Mouse (Mus musculus) embryonic facial prominence, embryonic 11.5 days (tissue): ENCODE measurements at regions not wholly inside any gene's neighbourhood (a gene's known extent, or its start where the extent isn't known, plus 50 kb on each side); places are given as distances from the start of the nearest gene placed in this dataset.

Experiments used
- ATAC-seq: fragments of 200-750 bp; cut with Nextera tagmentation; replicated peaks from 2 replicates; pipeline ENCODE4 v1.8.0; 2017; ENCODE audit warnings: low read depth; ENCODE audit not compliant: insufficient number of reproducible peaks, low FRiP score, low TSS enrichment
- DNase-seq: peaks from one replicate; pipeline ENCODE4 v3.0.0-alpha.2; 2015; ENCODE audit warnings: low spot score
- H3K27ac ChIP-seq: fragments of 300-500 bp; sonication (generic); replicated peaks from 2 replicates; pipeline ENCODE4 v1.5.1; 2014; ENCODE audit warnings: mild to moderate bottlenecking, low read depth, low read length, control low read depth
- H3K27me3 ChIP-seq: fragments of 300-500 bp; sonication (generic); 2 replicates; pipeline ENCODE4 v1.6.1; 2014; ENCODE audit warnings: mild to moderate bottlenecking, low read length, moderate library complexity, mixed read lengths; ENCODE audit not compliant: control insufficient read depth, insufficient read depth
- H3K36me3 ChIP-seq: fragments of 300-500 bp; sonication (generic); replicated peaks from 2 replicates; pipeline ENCODE4 v1.6.1; 2014; ENCODE audit warnings: low read depth, mild to moderate bottlenecking, low read length, moderate library complexity, mixed read lengths; ENCODE audit not compliant: control insufficient read depth, insufficient read depth
- H3K4me1 ChIP-seq: fragments of 300-500 bp; sonication (generic); 2 replicates; pipeline ENCODE4 v1.6.1; 2014; ENCODE audit warnings: low read length, mixed read lengths; ENCODE audit not compliant: control insufficient read depth, insufficient read depth
- H3K4me2 ChIP-seq: fragments of 300-500 bp; sonication (generic); 2 replicates; pipeline ENCODE4 v1.6.1; 2014; ENCODE audit warnings: low read depth, mild to moderate bottlenecking, control low read depth, low read length, moderate library complexity
- H3K4me3 ChIP-seq: fragments of 300-500 bp; sonication (generic); 2 replicates; pipeline ENCODE4 v1.5.1; 2014; ENCODE audit warnings: low read depth, low read length, control low read depth
- H3K9ac ChIP-seq: fragments of 300-500 bp; sonication (generic); replicated peaks from 2 replicates; pipeline ENCODE4 v1.6.1; 2014; ENCODE audit warnings: mild to moderate bottlenecking, control low read depth, low read length
- H3K9me3 ChIP-seq: fragments of 300-500 bp; sonication (generic); replicated peaks from 2 replicates; pipeline ENCODE4 v1.6.1; 2016; ENCODE audit warnings: mild to moderate bottlenecking, low read length, inconsistent platforms, mixed read lengths; ENCODE audit not compliant: control insufficient read depth
- WGBS: fragments of 180-500 bp; shearing (Covaris S2); extraction: QIAGEN DNeasy Blood & Tissue Kit; methylation state at CpG from one replicate; pipeline ENCODE4 v1.1.7; 2014; 5-methylcytosine and 5-hydroxymethylcytosine counted together

DNA sequence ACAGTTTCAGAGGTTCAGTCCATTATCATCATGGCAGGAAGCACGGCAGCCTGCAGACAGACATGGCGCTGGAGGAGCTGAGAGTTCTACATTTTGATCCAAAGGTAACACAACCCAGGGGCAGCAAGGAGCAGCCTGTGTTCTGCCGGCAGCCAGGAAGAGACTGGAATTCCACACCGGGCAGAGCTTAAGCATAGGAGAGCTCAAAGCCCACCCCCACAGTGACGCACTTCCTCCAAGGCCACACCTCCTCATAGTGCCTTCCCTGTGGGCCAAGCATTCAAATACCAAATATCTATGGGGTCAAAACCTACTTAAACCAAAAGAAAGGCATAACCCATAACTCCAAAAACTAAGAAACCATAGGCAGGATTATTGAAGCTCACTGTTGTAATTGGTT lies 149.4 kb upstream of the Ajap1 start:
- no peak overlapping the region for H3K4me2 ChIP-seq
- no peak overlapping the region for H3K9ac ChIP-seq
- H3K27ac ChIP-seq: no peak overlapping the region
- no peak overlapping the region for H3K4me3 ChIP-seq
- no peaks in the 10 kb centered on the region for H3K36me3 ChIP-seq
- no peaks in the 10 kb centered on the region for H3K27me3 ChIP-seq
- no peak for DNase-seq
- no peaks in the 10 kb centered on the region for H3K9me3 ChIP-seq
- 94% methylated on average over 5 of the region's 5 CpGs for WGBS
- H3K4me1 ChIP-seq: no peaks in the 10 kb centered on the region
- no peak for ATAC-seq

DNA sequence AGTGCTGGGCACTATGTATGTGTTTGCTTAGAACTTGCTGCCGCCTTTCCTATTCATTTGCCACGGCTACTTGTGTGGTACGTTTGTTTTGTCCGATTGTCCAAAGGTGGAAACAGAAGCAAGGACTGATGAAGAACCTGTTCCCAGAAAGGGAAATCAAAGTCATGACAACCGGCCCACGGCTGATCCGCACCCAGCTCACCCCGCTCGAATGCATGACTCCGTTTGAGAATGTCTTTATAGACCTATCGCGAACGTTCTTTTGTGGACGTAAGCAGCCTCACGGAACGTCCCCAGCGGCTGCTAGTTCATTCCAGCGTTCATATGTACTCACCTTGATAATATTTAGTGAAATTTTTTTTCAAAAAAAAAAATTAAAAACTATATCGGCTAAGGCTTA lies 149.9 kb upstream of the Ajap1 start:
- no peak overlapping the region for H3K9ac ChIP-seq
- no peaks in the 10 kb centered on the region for H3K9me3 ChIP-seq
- ATAC-seq (no peak), DNase-seq (no peak)
- 87% methylated on average over 19 of the region's 19 CpGs for WGBS
- no peaks in the 10 kb centered on the region for H3K4me1 ChIP-seq
- no peak overlapping the region for H3K4me2 ChIP-seq
- no peaks in the 10 kb centered on the region for H3K36me3 ChIP-seq
- no peaks in the 10 kb centered on the region for H3K27me3 ChIP-seq
- no peak overlapping the region for H3K27ac ChIP-seq
- no peak overlapping the region for H3K4me3 ChIP-seq

DNA sequence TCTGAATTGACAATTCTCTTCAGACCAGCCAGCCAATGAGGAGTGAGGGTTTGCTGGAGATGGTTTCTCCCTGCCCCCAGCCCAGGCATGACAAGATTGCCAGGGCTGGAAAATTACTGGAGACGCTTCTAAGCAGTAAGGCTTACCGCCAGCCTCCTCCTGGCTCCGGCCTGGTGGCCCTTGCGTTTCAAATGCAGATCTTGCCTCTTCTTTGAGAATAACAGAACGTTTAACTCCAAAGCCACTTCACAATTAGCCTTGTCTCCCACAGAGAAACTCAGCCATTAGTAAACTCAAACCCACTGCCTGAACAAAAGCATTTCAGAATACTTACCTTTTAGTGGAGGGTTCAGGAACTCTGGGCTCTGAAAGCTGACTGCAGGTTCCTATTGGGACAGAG lies 150.6 kb upstream of the Ajap1 start:
- Histone ChIP-seq H3K9me3 (no peaks in the 10 kb centered on the region), H3K4me2 (no peak overlapping the region), H3K27me3 (no peaks in the 10 kb centered on the region), H3K4me1 (no peaks in the 10 kb centered on the region), H3K36me3 (no peaks in the 10 kb centered on the region), H3K27ac (no peak overlapping the region), H3K4me3 (no peak overlapping the region), H3K9ac (no peak overlapping the region)
- 11% methylated on average over 5 of the region's 5 CpGs for WGBS
- ATAC-seq: no peak
- peak; percentile 16 for DNase-seq

DNA sequence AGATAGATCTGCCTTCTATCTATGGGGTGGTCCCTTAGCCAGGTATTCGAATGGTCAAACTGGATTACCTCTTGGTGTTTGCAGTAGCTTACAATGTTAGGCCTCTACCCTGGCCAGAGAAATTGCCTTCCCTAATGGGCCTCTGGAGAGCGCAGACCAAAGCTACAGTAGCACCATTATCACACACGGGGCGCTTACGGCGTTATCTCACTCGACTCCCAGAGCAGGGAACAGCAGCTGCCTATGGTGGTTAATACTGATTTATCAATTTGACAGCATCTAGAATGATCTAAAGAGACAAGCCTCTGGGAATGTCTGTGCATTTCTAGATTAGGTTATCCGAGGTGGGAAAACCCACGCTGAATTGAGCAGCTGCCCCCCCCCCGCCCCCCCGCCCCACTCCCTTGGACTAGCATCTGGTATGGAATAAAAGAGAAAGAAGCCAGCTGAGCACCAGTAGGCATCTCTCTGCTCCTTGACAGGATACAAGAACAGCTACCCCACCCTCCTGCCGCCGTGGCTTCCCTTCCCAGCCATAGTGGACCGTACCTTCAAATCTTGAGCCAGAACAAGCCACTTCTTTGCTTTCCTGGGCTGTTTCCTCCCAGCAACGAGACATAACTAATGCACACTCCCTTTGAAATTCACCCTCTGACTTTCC lies 151.7 kb upstream of the Ajap1 start:
- Histone ChIP-seq H3K9ac (no peak overlapping the region), H3K4me2 (no peak overlapping the region), H3K27ac (no peak overlapping the region), H3K9me3 (no peaks in the 10 kb centered on the region), H3K4me1 (no peaks in the 10 kb centered on the region), H3K36me3 (no peaks in the 10 kb centered on the region), H3K4me3 (no peak overlapping the region), H3K27me3 (no peaks in the 10 kb centered on the region)
- ATAC-seq (no peak), DNase-seq (no peak)
- 50% methylated on average over 15 of the region's 15 CpGs for WGBS

DNA sequence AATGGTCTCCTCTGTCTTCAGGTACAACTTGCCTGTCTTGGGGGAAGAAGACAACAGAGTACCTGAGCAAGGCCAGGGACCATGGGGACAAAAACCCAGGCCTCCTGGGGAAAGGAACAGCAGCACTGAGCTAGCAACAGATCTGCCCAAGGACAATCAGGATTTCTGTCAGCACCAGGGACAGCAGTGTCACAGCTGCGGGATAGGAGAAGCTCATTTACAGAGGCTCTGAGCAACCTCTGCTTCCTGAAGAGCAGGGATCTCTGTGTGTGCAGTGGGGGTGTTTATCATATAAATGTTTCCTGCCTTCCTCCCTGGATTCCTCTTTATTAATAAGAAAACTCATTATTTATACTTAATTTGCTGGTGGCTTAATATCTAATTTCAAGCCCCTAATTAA lies 155.4 kb upstream of the Ajap1 start:
- Histone ChIP-seq H3K4me1 (no peaks in the 10 kb centered on the region), H3K27me3 (no peaks in the 10 kb centered on the region), H3K9me3 (no peaks in the 10 kb centered on the region), H3K27ac (no peak overlapping the region), H3K9ac (no peak overlapping the region), H3K36me3 (no peaks in the 10 kb centered on the region), H3K4me2 (no peak overlapping the region), H3K4me3 (no peak overlapping the region)
- WGBS: 4% methylated on average over 1 of the region's 1 CpGs
- DNase-seq: peak; percentile 54
- no peak for ATAC-seq

DNA sequence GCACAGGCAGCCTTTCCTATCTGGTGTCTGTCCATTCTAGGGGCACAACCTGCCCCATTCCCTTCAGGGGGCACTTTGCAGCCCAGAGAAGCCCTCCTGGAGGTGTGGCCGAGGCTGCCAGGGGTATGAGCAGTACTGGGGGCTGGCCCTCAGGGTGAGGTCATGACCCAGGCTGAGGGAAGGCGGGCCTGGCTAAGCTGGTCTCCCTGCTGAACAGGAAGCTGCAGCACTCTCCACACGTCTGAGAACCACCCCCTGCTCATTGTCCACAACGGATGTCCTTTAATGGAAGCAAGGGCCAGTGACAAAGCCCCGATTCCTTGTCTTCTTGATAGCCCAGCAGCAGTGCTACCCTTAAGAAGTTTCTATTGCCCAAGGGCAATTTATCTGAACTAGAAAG lies 169.2 kb upstream of the Ajap1 start:
- H3K9me3 ChIP-seq: no peaks in the 10 kb centered on the region
- H3K4me3 ChIP-seq: no peak overlapping the region
- no peaks in the 10 kb centered on the region for H3K36me3 ChIP-seq
- H3K4me1 ChIP-seq: no peaks in the 10 kb centered on the region
- DNase-seq (no peak), ATAC-seq (no peak)
- H3K4me2 ChIP-seq: no peak overlapping the region
- WGBS: 3% methylated on average over 5 of the region's 5 CpGs
- H3K27me3 ChIP-seq: no peaks in the 10 kb centered on the region
- H3K27ac ChIP-seq: no peak overlapping the region
- no peak overlapping the region; the same call in 1 of the 2 replicates for H3K9ac ChIP-seq

DNA sequence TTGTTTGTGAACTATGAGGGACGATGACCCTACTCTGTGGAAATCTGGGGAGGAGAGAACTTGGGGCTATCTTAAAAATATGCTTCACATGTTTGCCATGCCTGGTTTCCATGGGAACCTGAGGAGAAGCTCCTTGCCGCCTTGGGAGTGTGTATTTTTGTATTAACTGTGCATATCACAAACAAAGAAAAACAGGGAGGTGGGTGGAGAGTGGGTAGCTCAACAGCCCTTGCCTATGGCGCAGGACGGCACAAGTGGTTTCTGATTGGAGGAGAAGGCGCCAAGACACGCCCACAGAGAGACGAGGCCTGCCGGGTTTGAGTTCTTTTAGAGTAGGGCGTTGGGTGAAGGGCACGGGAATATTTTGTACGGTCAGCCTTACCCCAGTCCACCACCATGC lies 170.2 kb upstream of the Ajap1 start:
- Histone ChIP-seq H3K27me3 (no peaks in the 10 kb centered on the region), H3K9me3 (no peaks in the 10 kb centered on the region), H3K9ac (no peak overlapping the region), H3K36me3 (no peaks in the 10 kb centered on the region), H3K4me1 (no peaks in the 10 kb centered on the region), H3K4me3 (no peak overlapping the region), H3K4me2 (no peak overlapping the region), H3K27ac (no peak overlapping the region)
- 89% methylated on average over 11 of the region's 11 CpGs for WGBS
- DNase-seq: no peak
- ATAC-seq: no peak

DNA sequence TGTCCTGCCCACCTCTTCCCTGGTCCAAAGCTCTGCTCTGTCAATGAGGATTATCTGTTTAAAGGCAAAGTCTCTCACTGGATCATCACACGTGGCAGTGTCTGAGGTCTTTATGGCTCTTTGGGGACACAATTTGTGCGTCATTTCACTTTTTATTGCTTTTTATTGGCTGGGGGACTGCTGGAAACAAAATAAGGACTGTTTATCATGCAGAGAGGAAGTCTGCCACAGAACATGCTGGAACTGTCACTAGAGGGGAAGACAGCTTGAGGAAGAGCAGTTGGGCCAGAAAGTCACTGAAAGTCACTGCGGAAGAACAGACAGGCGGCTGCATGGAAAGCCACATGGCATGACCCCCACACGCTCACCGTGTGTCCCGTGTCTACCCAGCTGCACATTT lies 180.1 kb upstream of the Ajap1 start:
- no peaks in the 10 kb centered on the region for H3K36me3 ChIP-seq
- no peaks in the 10 kb centered on the region for H3K9me3 ChIP-seq
- H3K27me3 ChIP-seq: no peaks in the 10 kb centered on the region
- no peak overlapping the region for H3K9ac ChIP-seq
- ATAC-seq (no peak), DNase-seq (no peak)
- 80% methylated on average over 7 of the region's 7 CpGs for WGBS
- H3K4me2 ChIP-seq: no peak overlapping the region
- no peaks in the 10 kb centered on the region for H3K4me1 ChIP-seq
- H3K4me3 ChIP-seq: no peak overlapping the region
- H3K27ac ChIP-seq: no peak overlapping the region
